Mouse (Mus musculus): Measurements from ENCODE around the gene Gc.

GRCm38 (mm10) chr5:89466275-89466674, 8.6 kb upstream of the Gc start:
- no peak for TF ChIP-seq ZC3H11A (IDR thresholded peaks at IDR 0.05; ENCODE audit: low read depth, low read length)
- TF ChIP-seq UBTF (IDR thresholded peaks at IDR 0.05; ENCODE audit: low read depth, low read length): no peak
- no peak for TF ChIP-seq CTCF (conservative IDR thresholded peaks at IDR 0.05 in 1 of 2, IDR thresholded peaks at IDR 0.05 in 1 of 2; ENCODE audit: low read depth in 2 of 2, low read length in 2 of 2)
- no peak for TF ChIP-seq GABPA (IDR thresholded peaks at IDR 0.05; ENCODE audit: insufficient replicate concordance, low read depth, low read length)
- TF ChIP-seq POLR2A (IDR thresholded peaks at IDR 0.05; ENCODE audit: low read depth, low read length): no peak
- no peak for TF ChIP-seq SIN3A (IDR thresholded peaks at IDR 0.05; ENCODE audit: low read length)
